Mouse (Mus musculus): ENCODE measurements around the gene Trim62. TPM values are rescaled to one million over a fixed set of nuclear protein-coding genes. Genes with fewer than 3 reads are reported as not detected.

The Trim62 gene
- total RNA-seq, 2 experiments from 2014 or later = not detected

GRCm38 (mm10) chr4:128948137-128948674, 64.8 kb downstream of the Trim62 start:
- 0 out of 2 replicates have a peak, but pooled peaks have one; percentile 50 for ATAC-seq (replicated peaks; ENCODE audit: low FRiP score, poor library complexity, severe bottlenecking)

GRCm38 (mm10) chr4:128949470-128950005, 66.2 kb downstream of the Trim62 start:
- 0 out of 2 replicates have a peak, but pooled peaks have one; percentile 28 for ATAC-seq (replicated peaks; ENCODE audit: low FRiP score, poor library complexity, severe bottlenecking)

GRCm38 (mm10) chr4:128950461-128950860, 67.1 kb downstream of the Trim62 start:
- ATAC-seq (replicated peaks; ENCODE audit: low FRiP score, poor library complexity, severe bottlenecking) = no peak

- ATAC-seq (replicated peaks; ENCODE audit: low FRiP score, poor library complexity, severe bottlenecking) = no peak
Measured at GRCm38 (mm10) chr4:128953851-128954250, 70.5 kb downstream of the Trim62 start.

- no peak for ATAC-seq (replicated peaks; ENCODE audit: low FRiP score, poor library complexity, severe bottlenecking)
Measured at GRCm38 (mm10) chr4:128957155-128957911, 74.0 kb downstream of the Trim62 start.

- no peak for ATAC-seq (replicated peaks; ENCODE audit: low FRiP score, poor library complexity, severe bottlenecking)
Measured at GRCm38 (mm10) chr4:128958156-128958555, 74.8 kb downstream of the Trim62 start.

- ATAC-seq (replicated peaks; ENCODE audit: low FRiP score, poor library complexity, severe bottlenecking) = no peak
Measured at GRCm38 (mm10) chr4:128958849-128959248, 75.5 kb downstream of the Trim62 start.

GRCm38 (mm10) chr4:128959676-128960075, 76.3 kb downstream of the Trim62 start:
- ATAC-seq (replicated peaks; ENCODE audit: low FRiP score, poor library complexity, severe bottlenecking) = no peak

Other genes with a start within 250 kb of the Trim62 start
- gene Phc2, start 228.9 kb upstream of the Trim62 start, total RNA-seq (2015; ENCODE audit: low replicate concordance) = 7.1 and 14.0 TPM in 2 replicates
- gene Phc2, start 228.9 kb upstream of the Trim62 start, total RNA-seq (2017; ENCODE audit: low replicate concordance) = 3.3 and 4.5 TPM in 2 replicates
- not detected in 2 replicates for gene A3galt2, start 128.2 kb upstream of the Trim62 start, total RNA-seq (2015; ENCODE audit: low replicate concordance)
- not detected in 2 replicates for gene A3galt2, start 128.2 kb upstream of the Trim62 start, total RNA-seq (2017; ENCODE audit: low replicate concordance)
- 2.1 and 4.6 TPM in 2 replicates for gene Zfp362, start 77.5 kb upstream of the Trim62 start, total RNA-seq (2015; ENCODE audit: low replicate concordance)
- gene Zfp362, start 77.5 kb upstream of the Trim62 start, total RNA-seq (2017; ENCODE audit: low replicate concordance) = 0.09 and 0.98 TPM in 2 replicates
- gene Azin2, start 78.9 kb downstream of the Trim62 start, total RNA-seq (2015; ENCODE audit: low replicate concordance) = not detected in 2 replicates
- gene Azin2, start 78.9 kb downstream of the Trim62 start, total RNA-seq (2017; ENCODE audit: low replicate concordance) = 0.85 TPM in 1 of 2 replicates, not detected in the other
- 15.4 and 25.7 TPM in 2 replicates for gene Ak2, start 108.4 kb downstream of the Trim62 start, total RNA-seq (2015; ENCODE audit: low replicate concordance)
- gene Ak2, start 108.4 kb downstream of the Trim62 start, total RNA-seq (2017; ENCODE audit: low replicate concordance) = 28.7 and 31.4 TPM in 2 replicates
- gene Rnf19b, start 174.7 kb downstream of the Trim62 start, total RNA-seq (2015; ENCODE audit: low replicate concordance) = 9.6 and 12.5 TPM in 2 replicates
- gene Rnf19b, start 174.7 kb downstream of the Trim62 start, total RNA-seq (2017; ENCODE audit: low replicate concordance) = 19.2 and 30.5 TPM in 2 replicates
- gene Tmem54, start 222.0 kb downstream of the Trim62 start, total RNA-seq (2015; ENCODE audit: low replicate concordance) = not detected in 2 replicates
- gene Tmem54, start 222.0 kb downstream of the Trim62 start, total RNA-seq (2017; ENCODE audit: low replicate concordance) = not detected in 2 replicates
- gene Hpca, start 238.5 kb downstream of the Trim62 start, total RNA-seq (2015; ENCODE audit: low replicate concordance) = not detected in 2 replicates
- gene Hpca, start 238.5 kb downstream of the Trim62 start, total RNA-seq (2017; ENCODE audit: low replicate concordance) = not detected in 2 replicates

All from erythroblast, adult 5-6 weeks (primary cell).